Mouse (Mus musculus) ES-E14 (cell line): ENCODE data around the gene Pik3c2g.
A peak's percentile ranks its signal among the peaks of the same experiment; 100 is the strongest.

Experiments used
- CHD2 ChIP-seq: IDR thresholded peaks from 2 replicates; pipeline ENCODE4 v1.6.1; 2014; ENCODE audit warnings: mild to moderate bottlenecking, low read depth, low read length, inconsistent platforms
- HCFC1 ChIP-seq: IDR thresholded peaks from 2 replicates; pipeline ENCODE4 v1.6.1; 2012; ENCODE audit warnings: low read length, inconsistent platforms, borderline replicate concordance; ENCODE audit not compliant: insufficient read depth
- MAFK ChIP-seq: IDR thresholded peaks from 2 replicates; pipeline ENCODE4 v1.6.1; 2014; ENCODE audit warnings: mild to moderate bottlenecking, low read depth, low read length, inconsistent platforms; ENCODE audit not compliant: insufficient read depth
- ZC3H11A ChIP-seq: IDR thresholded peaks from 2 replicates; pipeline ENCODE4 v1.6.1; 2012; ENCODE audit warnings: low read depth, mild to moderate bottlenecking, inconsistent platforms, low read length, borderline replicate concordance
- ZNF384 ChIP-seq: IDR thresholded peaks from 2 replicates; pipeline ENCODE4 v1.6.1; 2012; ENCODE audit warnings: low read depth, low read length, inconsistent platforms

GRCm38 (mm10) chr6:140005181-140005580 is 418.2 kb downstream of the Pik3c2g start:
- TF ChIP-seq ZC3H11A (0 out of 2 replicates have a peak, but pooled peaks have one; percentile 27), MAFK (no peak), CHD2 (no peak), ZNF384 (no peak), HCFC1 (no peak)
